Mouse (Mus musculus): ENCODE results near the gene Sp6. TPM values are rescaled to one million over a fixed set of nuclear protein-coding genes. Genes with fewer than 3 reads are reported as not detected.
A peak's percentile ranks its signal among the peaks of the same experiment; 100 is the strongest.

The Sp6 gene
- polyA plus RNA-seq (2012; rRNA removed): 0.91 and 0.95 TPM in 2 replicates

DNA sequence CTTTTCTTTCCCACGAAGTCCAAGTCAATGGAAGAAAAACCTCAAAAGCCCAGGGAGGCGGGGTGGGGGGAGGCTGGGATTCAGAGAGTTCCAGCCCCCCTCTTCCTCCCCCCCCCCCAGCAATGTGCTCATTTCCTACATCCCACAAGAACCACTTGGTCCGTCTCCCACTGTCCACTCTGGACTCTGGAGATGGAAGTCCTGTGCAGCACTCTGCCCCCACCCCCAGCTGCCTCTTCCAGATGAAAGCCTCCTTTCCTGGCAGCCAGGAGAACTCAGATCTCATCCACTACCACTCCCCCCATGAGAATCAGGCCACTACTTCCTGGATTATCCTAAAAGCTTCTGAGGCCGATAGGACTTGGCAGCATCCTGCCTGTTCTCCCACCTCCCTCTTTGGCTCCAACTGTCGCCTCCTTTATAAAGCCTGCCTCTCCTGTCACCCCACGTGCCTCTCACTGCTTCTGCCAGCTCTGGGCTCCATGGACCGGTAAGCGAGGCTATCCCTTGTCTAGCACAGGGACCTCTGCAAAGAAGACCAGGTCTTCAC, at the start of gene Sp6:
Gene Sp6 (plus strand): TSS at position 274 of the 550 bp plus-strand sequence.
- no peak for DNase-seq
- Histone ChIP-seq H3K27me3 (replicated peaks; ENCODE audit: control insufficient read depth, insufficient read depth, low read length) (peaks cover under 1% of the 10 kb centered on the region; the same call in 1 of the 2 replicates), H3K27ac (ENCODE audit: insufficient read depth, low read depth, low read length) (no peak within 1 kb of the TSS), H3K4me3 (ENCODE audit: insufficient read depth, low read depth, low read length) (no peak within 1 kb of the TSS), H3K36me3 (ENCODE audit: control insufficient read depth, insufficient read depth, low read length) (no peaks in the 10 kb centered on the region), H3K4me1 (ENCODE audit: control insufficient read depth, insufficient read depth, low read length) (no peaks in the 10 kb centered on the region)
- 28% methylated on average over 8 of the region's 8 CpGs for WGBS
- TF ChIP-seq CTCF (conservative IDR thresholded peaks at IDR 0.05; ENCODE audit: insufficient read depth, insufficient read length, low read depth, low read length) (no peak), POLR2A (IDR thresholded peaks at IDR 0.05; ENCODE audit: low read depth, low read length) (no peak)

- TF ChIP-seq POLR2A (IDR thresholded peaks at IDR 0.05; ENCODE audit: low read depth, low read length) (no peak), CTCF (conservative IDR thresholded peaks at IDR 0.05; ENCODE audit: insufficient read depth, insufficient read length, low read depth, low read length) (peak; percentile 92)
- H3K27ac ChIP-seq (ENCODE audit: insufficient read depth, low read depth, low read length): peak overlapping the region; percentile 48
- H3K27me3 ChIP-seq (replicated peaks; ENCODE audit: control insufficient read depth, insufficient read depth, low read length): no peaks in the 10 kb centered on the region
- no peaks in the 10 kb centered on the region for H3K36me3 ChIP-seq (ENCODE audit: control insufficient read depth, insufficient read depth, low read length)
- peaks cover 11% of the 10 kb centered on the region for H3K4me1 ChIP-seq (ENCODE audit: control insufficient read depth, insufficient read depth, low read length)
- peak; percentile 96 for DNase-seq
- no peak overlapping the region for H3K4me3 ChIP-seq (ENCODE audit: insufficient read depth, low read depth, low read length)
- 12% methylated on average over 8 of the region's 8 CpGs for WGBS
These were observed 49.6 kb upstream of the Sp6 start for GRCm38 (mm10) chr11:96963580-96963979.

GRCm38 (mm10) chr11:96966172-96966571, 47.0 kb upstream of the Sp6 start:
- H3K4me1 ChIP-seq (ENCODE audit: control insufficient read depth, insufficient read depth, low read length): peaks cover 28% of the 10 kb centered on the region
- WGBS: 49% methylated on average over 3 of the region's 3 CpGs
- H3K36me3 ChIP-seq (ENCODE audit: control insufficient read depth, insufficient read depth, low read length): no peaks in the 10 kb centered on the region
- no peak for TF ChIP-seq CTCF (conservative IDR thresholded peaks at IDR 0.05; ENCODE audit: insufficient read depth, insufficient read length, low read depth, low read length)
- TF ChIP-seq POLR2A (IDR thresholded peaks at IDR 0.05; ENCODE audit: low read depth, low read length): no peak
- peak overlapping the region; percentile 53; the same call in 1 of the 2 replicates for H3K27ac ChIP-seq (ENCODE audit: insufficient read depth, low read depth, low read length)
- DNase-seq: peak; percentile 65
- no peaks in the 10 kb centered on the region for H3K27me3 ChIP-seq (replicated peaks; ENCODE audit: control insufficient read depth, insufficient read depth, low read length)
- H3K4me3 ChIP-seq (ENCODE audit: insufficient read depth, low read depth, low read length): no peak overlapping the region

DNA sequence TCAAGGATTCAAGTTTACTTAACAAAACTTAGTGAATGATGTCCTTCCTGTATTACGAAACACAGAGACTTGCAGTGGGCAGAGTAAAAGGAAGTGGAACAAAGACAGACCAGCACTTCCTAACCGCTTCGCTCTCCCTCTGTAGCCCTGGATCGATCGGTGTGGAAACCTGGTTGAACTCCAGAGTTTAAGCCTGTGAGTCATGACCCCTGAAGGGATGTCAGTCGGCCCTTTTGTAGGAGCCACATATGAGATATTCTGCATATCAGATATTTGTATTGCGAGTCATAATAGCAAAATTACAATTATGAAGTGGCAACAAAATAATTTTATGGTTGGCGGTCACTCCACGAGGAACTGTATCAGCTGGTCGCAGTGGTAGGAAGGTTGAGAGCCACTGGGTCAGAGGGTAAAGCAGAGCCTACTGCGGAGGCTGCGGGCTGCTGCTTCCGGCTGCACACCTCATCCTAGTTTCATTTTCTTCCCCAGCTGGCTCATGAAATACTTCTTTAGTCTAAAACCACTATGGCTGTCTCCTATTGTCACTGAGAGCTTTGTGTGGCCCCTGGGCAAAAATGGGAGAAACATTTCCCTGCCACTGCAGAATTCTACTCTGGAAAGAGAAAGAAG, 46.2 kb upstream of the Sp6 start:
- H3K4me1 ChIP-seq (ENCODE audit: control insufficient read depth, insufficient read depth, low read length): peaks cover 28% of the 10 kb centered on the region
- H3K36me3 ChIP-seq (ENCODE audit: control insufficient read depth, insufficient read depth, low read length): no peaks in the 10 kb centered on the region
- DNase-seq: peak; percentile 52
- H3K4me3 ChIP-seq (ENCODE audit: insufficient read depth, low read depth, low read length): peak overlapping the region; percentile 18
- no peaks in the 10 kb centered on the region for H3K27me3 ChIP-seq (replicated peaks; ENCODE audit: control insufficient read depth, insufficient read depth, low read length)
- peak overlapping the region; percentile 84 for H3K27ac ChIP-seq (ENCODE audit: insufficient read depth, low read depth, low read length)
- WGBS: 39% methylated on average over 13 of the region's 13 CpGs
- TF ChIP-seq POLR2A (IDR thresholded peaks at IDR 0.05; ENCODE audit: low read depth, low read length): no peak
- TF ChIP-seq CTCF (conservative IDR thresholded peaks at IDR 0.05; ENCODE audit: insufficient read depth, insufficient read length, low read depth, low read length): no peak

- no peaks in the 10 kb centered on the region for H3K27me3 ChIP-seq (replicated peaks; ENCODE audit: control insufficient read depth, insufficient read depth, low read length)
- peaks cover 28% of the 10 kb centered on the region for H3K4me1 ChIP-seq (ENCODE audit: control insufficient read depth, insufficient read depth, low read length)
- peak overlapping the region; percentile 18; the same call in 1 of the 2 replicates for H3K4me3 ChIP-seq (ENCODE audit: insufficient read depth, low read depth, low read length)
- TF ChIP-seq CTCF (conservative IDR thresholded peaks at IDR 0.05; ENCODE audit: insufficient read depth, insufficient read length, low read depth, low read length): no peak
- TF ChIP-seq POLR2A (IDR thresholded peaks at IDR 0.05; ENCODE audit: low read depth, low read length): no peak
- H3K36me3 ChIP-seq (ENCODE audit: control insufficient read depth, insufficient read depth, low read length): no peaks in the 10 kb centered on the region
- 64% methylated on average over 11 of the region's 11 CpGs for WGBS
- peak overlapping the region; percentile 97 for H3K27ac ChIP-seq (ENCODE audit: insufficient read depth, low read depth, low read length)
- DNase-seq: no peak
These were observed 45.5 kb upstream of the Sp6 start for GRCm38 (mm10) chr11:96967544-96968269.

GRCm38 (mm10) chr11:96968476-96968875, 44.7 kb upstream of the Sp6 start:
- Histone ChIP-seq H3K36me3 (ENCODE audit: control insufficient read depth, insufficient read depth, low read length) (no peaks in the 10 kb centered on the region), H3K4me1 (ENCODE audit: control insufficient read depth, insufficient read depth, low read length) (peaks cover 30% of the 10 kb centered on the region), H3K27me3 (replicated peaks; ENCODE audit: control insufficient read depth, insufficient read depth, low read length) (no peaks in the 10 kb centered on the region), H3K27ac (ENCODE audit: insufficient read depth, low read depth, low read length) (peak overlapping the region; percentile 97), H3K4me3 (ENCODE audit: insufficient read depth, low read depth, low read length) (no peak overlapping the region)
- no peak for TF ChIP-seq CTCF (conservative IDR thresholded peaks at IDR 0.05; ENCODE audit: insufficient read depth, insufficient read length, low read depth, low read length)
- no peak for TF ChIP-seq POLR2A (IDR thresholded peaks at IDR 0.05; ENCODE audit: low read depth, low read length)
- WGBS: 62% methylated on average over 6 of the region's 6 CpGs
- no peak for DNase-seq

DNA sequence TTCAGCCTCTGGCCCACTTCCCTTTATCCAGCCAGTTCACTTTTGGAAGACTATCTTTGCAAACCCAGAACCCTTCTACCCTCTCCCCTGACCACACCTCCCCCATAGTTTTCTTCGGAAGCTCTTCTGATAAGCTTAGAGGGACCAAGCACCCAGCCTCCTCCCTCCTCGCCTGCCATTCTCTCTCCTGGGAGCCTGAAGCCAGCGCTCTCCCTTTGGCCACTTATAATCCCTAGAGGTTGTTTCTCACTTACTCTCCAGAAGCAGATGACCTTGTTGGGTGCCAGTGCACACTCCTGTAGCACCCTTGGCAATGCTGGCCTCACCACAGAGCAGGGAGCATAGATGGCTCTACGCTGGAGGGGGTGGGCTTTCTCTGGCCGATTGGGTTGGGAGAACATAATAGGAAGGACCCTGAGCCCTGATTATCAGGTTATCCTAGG, 43.9 kb upstream of the Sp6 start:
- no peaks in the 10 kb centered on the region for H3K36me3 ChIP-seq (ENCODE audit: control insufficient read depth, insufficient read depth, low read length)
- WGBS: 60% methylated on average over 5 of the region's 5 CpGs
- TF ChIP-seq POLR2A (IDR thresholded peaks at IDR 0.05; ENCODE audit: low read depth, low read length) (no peak), CTCF (conservative IDR thresholded peaks at IDR 0.05; ENCODE audit: insufficient read depth, insufficient read length, low read depth, low read length) (no peak)
- no peak overlapping the region for H3K4me3 ChIP-seq (ENCODE audit: insufficient read depth, low read depth, low read length)
- DNase-seq: no peak
- peak overlapping the region; percentile 97 for H3K27ac ChIP-seq (ENCODE audit: insufficient read depth, low read depth, low read length)
- H3K27me3 ChIP-seq (replicated peaks; ENCODE audit: control insufficient read depth, insufficient read depth, low read length): no peaks in the 10 kb centered on the region
- H3K4me1 ChIP-seq (ENCODE audit: control insufficient read depth, insufficient read depth, low read length): peaks cover 31% of the 10 kb centered on the region

Data from kidney, adult 2 months (tissue).